Mouse (Mus musculus) liver, postnatal 0 days (tissue): ENCODE results near the gene Nudcd3.

Experiments used
- CTCF ChIP-seq: sonication (generic); IDR thresholded peaks from 2 replicates; pipeline ENCODE4 v1.5.1; 2016; ENCODE audit warnings: antibody characterized with exemption, low read depth
- EP300 ChIP-seq: IDR thresholded peaks from 2 replicates; pipeline ENCODE4 v1.6.1; 2016; ENCODE audit warnings: antibody characterized with exemption, low read depth, mild to moderate bottlenecking

DNA sequence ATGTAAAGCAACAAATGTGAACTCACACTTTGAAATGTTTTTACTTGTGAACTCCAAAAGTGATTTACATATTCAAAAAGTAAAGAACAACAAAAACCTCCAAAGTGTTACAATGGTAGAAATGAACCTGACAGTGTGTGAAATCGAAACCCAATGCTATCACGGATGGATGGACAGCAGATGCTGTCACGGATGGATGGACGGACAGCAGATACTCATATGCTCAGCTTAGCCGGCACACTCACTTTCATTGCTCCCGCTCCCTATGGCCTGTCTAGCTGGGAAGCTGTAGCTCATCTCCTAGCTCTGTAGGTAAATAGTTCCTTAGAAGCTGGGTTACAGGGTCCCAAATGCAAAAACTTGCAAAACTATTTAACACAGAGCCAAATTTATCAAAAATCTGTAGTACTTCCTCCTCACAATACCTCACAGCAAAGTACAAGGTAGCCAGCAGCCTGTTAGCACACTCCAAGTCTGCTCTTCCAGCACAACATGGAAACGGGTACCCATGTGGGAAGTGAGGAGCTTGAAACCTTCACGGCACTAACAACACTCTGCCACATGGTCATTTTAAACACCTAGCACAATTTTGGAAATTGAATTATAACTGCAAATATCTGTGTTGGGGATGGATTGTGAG lies 22.3 kb downstream of the Nudcd3 start:
- TF ChIP-seq CTCF (no peak), EP300 (no peak)
